Mouse (Mus musculus): ENCODE measurements around the gene Trappc6a.

Trappc6a gene

GRCm38 (mm10) chr7:19523757-19524419 is 15.7 kb downstream of the Trappc6a start:
- in situ Hi-C loops (cut with MboI, MseI) = no loop called here

GRCm38 (mm10) chr7:19524420-19525104 is 16.4 kb downstream of the Trappc6a start:
- in situ Hi-C loops (cut with MboI, MseI) = no loop called here

- in situ Hi-C loops (cut with MboI, MseI) = no loop called here
Observed at GRCm38 (mm10) chr7:19525105-19525481, 16.9 kb downstream of the Trappc6a start.

GRCm38 (mm10) chr7:19531077-19531476 is 22.9 kb downstream of the Trappc6a start:
- in situ Hi-C loops (cut with MboI, MseI) = no loop called here

- in situ Hi-C loops (cut with MboI, MseI) = no loop called here
Observed at GRCm38 (mm10) chr7:19532240-19532639, 24.0 kb downstream of the Trappc6a start.

GRCm38 (mm10) chr7:19534676-19535075 is 26.5 kb downstream of the Trappc6a start:
- in situ Hi-C loops (cut with MboI, MseI) = no loop called here

GRCm38 (mm10) chr7:19540771-19541566 is 32.8 kb downstream of the Trappc6a start:
- in situ Hi-C loops (cut with MboI, MseI) = no loop called here

GRCm38 (mm10) chr7:19541681-19542154 is 33.5 kb downstream of the Trappc6a start:
- in situ Hi-C loops (cut with MboI, MseI) = no loop called here

GRCm38 (mm10) chr7:19542155-19542691 is 34.0 kb downstream of the Trappc6a start:
- in situ Hi-C loops (cut with MboI, MseI) = no loop called here

GRCm38 (mm10) chr7:19543584-19543983 is 35.4 kb downstream of the Trappc6a start:
- in situ Hi-C loops (cut with MboI, MseI) = no loop called here

- in situ Hi-C loops (cut with MboI, MseI) = no loop called here
Observed at GRCm38 (mm10) chr7:19546007-19546406, 37.8 kb downstream of the Trappc6a start.

GRCm38 (mm10) chr7:19547344-19547969 is 39.3 kb downstream of the Trappc6a start:
- in situ Hi-C loops (cut with MboI, MseI) = no loop called here

- in situ Hi-C loops (cut with MboI, MseI) = no loop called here
Observed at GRCm38 (mm10) chr7:19549394-19549793, 41.2 kb downstream of the Trappc6a start.

- in situ Hi-C loops (cut with MboI, MseI) = no loop called here
Observed at GRCm38 (mm10) chr7:19551634-19552033, 43.4 kb downstream of the Trappc6a start.

GRCm38 (mm10) chr7:19552443-19552842 is 44.2 kb downstream of the Trappc6a start:
- in situ Hi-C loops (cut with MboI, MseI) = no loop called here

GRCm38 (mm10) chr7:19554168-19554567 is 46.0 kb downstream of the Trappc6a start:
- in situ Hi-C loops (cut with MboI, MseI) = no loop called here

- in situ Hi-C loops (cut with MboI, MseI) = no loop called here
Observed at GRCm38 (mm10) chr7:19557086-19557485, 48.9 kb downstream of the Trappc6a start.

GRCm38 (mm10) chr7:19557982-19558900 is 50.0 kb downstream of the Trappc6a start:
- in situ Hi-C loops (cut with MboI, MseI) = no loop called here

- in situ Hi-C loops (cut with MboI, MseI) = no loop called here
Observed at GRCm38 (mm10) chr7:19558965-19559364, 50.8 kb downstream of the Trappc6a start.

GRCm38 (mm10) chr7:19560491-19561260 is 52.5 kb downstream of the Trappc6a start:
- in situ Hi-C loops (cut with MboI, MseI) = no loop called here

Data from T-helper 1 cell (primary cell).